Mouse (Mus musculus): ENCODE measurements around the gene Scn2b. TPM values are rescaled to one million over a fixed set of nuclear protein-coding genes. Genes with fewer than 3 reads are reported as not detected.

Gene Scn2b
- polyA plus RNA-seq, 1 experiment from 2014 or later = 4.2 TPM

- no peak for ATAC-seq (ENCODE audit: low FRiP score, low read depth)
- H3K36me3 ChIP-seq = peaks cover 13% of the 10 kb centered on the region
- no peak overlapping the region for H3K4me3 ChIP-seq
- peaks cover 12% of the 10 kb centered on the region for H3K4me1 ChIP-seq
- WGBS = 29% methylated on average over 9 of the region's 9 CpGs
- H3K4me2 ChIP-seq (replicated peaks) = peak overlapping the region; percentile 45
- no peak overlapping the region for H3K9ac ChIP-seq
- no peaks in the 10 kb centered on the region for H3K9me3 ChIP-seq
- H3K27me3 ChIP-seq (replicated peaks) = 0 out of 2 replicates have a peak, but pooled peaks cover 4% of the 10 kb centered on the region
- H3K27ac ChIP-seq = no peak overlapping the region
Observed at GRCm38 (mm10) chr9:45122209-45122761, 4.7 kb downstream of the Scn2b start.

- no peak overlapping the region for H3K4me3 ChIP-seq
- 92% methylated on average over 14 of the region's 14 CpGs for WGBS
Observed at GRCm38 (mm10) chr9:45125211-45125610, 7.6 kb downstream of the Scn2b start.

GRCm38 (mm10) chr9:45126941-45127340 lies 9.4 kb downstream of the Scn2b start:
- 66% methylated on average over 7 of the region's 7 CpGs for WGBS
- Histone ChIP-seq H3K9me3 (no peaks in the 10 kb centered on the region), H3K4me2 (replicated peaks) (no peak overlapping the region), H3K27me3 (replicated peaks) (peaks cover 4% of the 10 kb centered on the region; the same call in 1 of the 2 replicates), H3K27ac (no peak overlapping the region), H3K36me3 (peaks cover 13% of the 10 kb centered on the region), H3K9ac (no peak overlapping the region), H3K4me1 (peaks cover 7% of the 10 kb centered on the region), H3K4me3 (no peak overlapping the region)
- no peak for ATAC-seq (ENCODE audit: low FRiP score, low read depth)

More at GRCm38 (mm10) chr9:45125211-45125610, 7.6 kb downstream of the Scn2b start:
- peaks cover 13% of the 10 kb centered on the region for H3K36me3 ChIP-seq
- no peaks in the 10 kb centered on the region for H3K9me3 ChIP-seq
- H3K9ac ChIP-seq = no peak overlapping the region
- no peak overlapping the region for H3K27ac ChIP-seq
- no peak overlapping the region for H3K4me2 ChIP-seq (replicated peaks)
- peaks cover 9% of the 10 kb centered on the region for H3K4me1 ChIP-seq
- 0 out of 2 replicates have a peak, but pooled peaks cover 4% of the 10 kb centered on the region for H3K27me3 ChIP-seq (replicated peaks)
- ATAC-seq (ENCODE audit: low FRiP score, low read depth) = no peak

GRCm38 (mm10) chr9:45130119-45130518 lies 12.5 kb downstream of the Scn2b start:
- peaks cover 15% of the 10 kb centered on the region for H3K27me3 ChIP-seq (replicated peaks)
- WGBS = 90% methylated on average over 3 of the region's 3 CpGs
- no peak overlapping the region for H3K4me2 ChIP-seq (replicated peaks)
- H3K36me3 ChIP-seq = peaks cover 12% of the 10 kb centered on the region
- ATAC-seq (ENCODE audit: low FRiP score, low read depth) = no peak
- no peak overlapping the region for H3K27ac ChIP-seq
- H3K9ac ChIP-seq = no peak overlapping the region
- H3K4me3 ChIP-seq = no peak overlapping the region
- no peaks in the 10 kb centered on the region for H3K4me1 ChIP-seq
- H3K9me3 ChIP-seq = no peaks in the 10 kb centered on the region

GRCm38 (mm10) chr9:45133484-45134310 lies 16.1 kb downstream of the Scn2b start:
- no peak for ATAC-seq (ENCODE audit: low FRiP score, low read depth)
- H3K27ac ChIP-seq = no peak overlapping the region
- H3K27me3 ChIP-seq (replicated peaks) = peaks cover 47% of the 10 kb centered on the region
- H3K4me2 ChIP-seq (replicated peaks) = no peak overlapping the region
- H3K9me3 ChIP-seq = no peaks in the 10 kb centered on the region
- H3K4me1 ChIP-seq = peaks cover 10% of the 10 kb centered on the region
- WGBS = 30% methylated on average over 5 of the region's 5 CpGs
- no peak overlapping the region for H3K4me3 ChIP-seq
- no peaks in the 10 kb centered on the region for H3K36me3 ChIP-seq
- no peak overlapping the region for H3K9ac ChIP-seq

GRCm38 (mm10) chr9:45136442-45137169 lies 19.0 kb downstream of the Scn2b start:
- H3K4me1 ChIP-seq = peaks cover 17% of the 10 kb centered on the region
- no peak for ATAC-seq (ENCODE audit: low FRiP score, low read depth)
- no peak overlapping the region for H3K4me3 ChIP-seq
- 7% methylated on average over 7 of the region's 7 CpGs for WGBS
- peaks cover 75% of the 10 kb centered on the region for H3K27me3 ChIP-seq (replicated peaks)
- no peaks in the 10 kb centered on the region for H3K9me3 ChIP-seq
- H3K4me2 ChIP-seq (replicated peaks) = no peak overlapping the region
- no peak overlapping the region for H3K9ac ChIP-seq
- H3K27ac ChIP-seq = no peak overlapping the region
- H3K36me3 ChIP-seq = no peaks in the 10 kb centered on the region

- Histone ChIP-seq H3K4me1 (peaks cover 17% of the 10 kb centered on the region), H3K4me3 (peak within 1 kb of the TSS; percentile 41), H3K27ac (no peak within 1 kb of the TSS), H3K4me2 (replicated peaks) (peak within 1 kb of the TSS; percentile 89), H3K9ac (peak within 1 kb of the TSS; percentile 22), H3K36me3 (no peaks in the 10 kb centered on the region), H3K9me3 (no peaks in the 10 kb centered on the region), H3K27me3 (replicated peaks) (peaks cover 85% of the 10 kb centered on the region)
- under 1% methylated on average over 68 of the region's 76 CpGs for WGBS
- ATAC-seq (ENCODE audit: low FRiP score, low read depth) = peak; percentile 25
Observed at GRCm38 (mm10) chr9:45138191-45139032, 20.8 kb downstream of the Scn2b start, which contains the start of gene Scn4b. TSS of gene Scn4b (plus strand) at chr9:45138395.

- Histone ChIP-seq H3K4me2 (replicated peaks) (peak overlapping the region; percentile 89), H3K4me1 (peaks cover 17% of the 10 kb centered on the region), H3K4me3 (peak overlapping the region; percentile 41), H3K27me3 (replicated peaks) (peaks cover 86% of the 10 kb centered on the region), H3K27ac (no peak overlapping the region), H3K9me3 (no peaks in the 10 kb centered on the region), H3K36me3 (no peaks in the 10 kb centered on the region), H3K9ac (0 out of 2 replicates have a peak overlapping the region, but pooled peaks have one; percentile 22)
- WGBS = 1% methylated on average over 7 of the region's 7 CpGs
- no peak for ATAC-seq (ENCODE audit: low FRiP score, low read depth)
Observed at GRCm38 (mm10) chr9:45139082-45139481, 21.5 kb downstream of the Scn2b start.

- H3K27ac ChIP-seq = no peak overlapping the region
- no peak overlapping the region for H3K4me2 ChIP-seq (replicated peaks)
- no peak overlapping the region for H3K4me3 ChIP-seq
- no peak overlapping the region for H3K9ac ChIP-seq
- peaks cover 23% of the 10 kb centered on the region for H3K4me1 ChIP-seq
- peaks cover 78% of the 10 kb centered on the region for H3K27me3 ChIP-seq (replicated peaks)
- no peak for ATAC-seq (ENCODE audit: low FRiP score, low read depth)
- 51% methylated on average over 7 of the region's 7 CpGs for WGBS
- H3K36me3 ChIP-seq = no peaks in the 10 kb centered on the region
- no peaks in the 10 kb centered on the region for H3K9me3 ChIP-seq
Observed at GRCm38 (mm10) chr9:45140945-45141344, 23.4 kb downstream of the Scn2b start.

- H3K9ac ChIP-seq = no peak overlapping the region
- H3K36me3 ChIP-seq = no peaks in the 10 kb centered on the region
- H3K4me1 ChIP-seq = peaks cover 24% of the 10 kb centered on the region
- H3K4me3 ChIP-seq = no peak overlapping the region
- no peak overlapping the region for H3K27ac ChIP-seq
- no peak overlapping the region for H3K4me2 ChIP-seq (replicated peaks)
- WGBS = 58% methylated on average over 3 of the region's 3 CpGs
- no peaks in the 10 kb centered on the region for H3K9me3 ChIP-seq
- H3K27me3 ChIP-seq (replicated peaks) = peaks cover 62% of the 10 kb centered on the region
- ATAC-seq (ENCODE audit: low FRiP score, low read depth) = no peak
Observed at GRCm38 (mm10) chr9:45142686-45143085, 25.1 kb downstream of the Scn2b start.

GRCm38 (mm10) chr9:45145533-45146266 lies 28.1 kb downstream of the Scn2b start:
- 1% methylated on average over 27 of the region's 27 CpGs for WGBS
- ATAC-seq (ENCODE audit: low FRiP score, low read depth) = peak; percentile 33; the same call in 1 of the 2 replicates
- Histone ChIP-seq H3K4me3 (peak overlapping the region; percentile 29), H3K36me3 (no peaks in the 10 kb centered on the region), H3K4me2 (replicated peaks) (peak overlapping the region; percentile 73), H3K27ac (no peak overlapping the region), H3K9ac (peak overlapping the region; percentile 38; the same call in 1 of the 2 replicates), H3K4me1 (peaks cover 8% of the 10 kb centered on the region), H3K9me3 (no peaks in the 10 kb centered on the region), H3K27me3 (replicated peaks) (peaks cover 42% of the 10 kb centered on the region)
